Mouse (Mus musculus): ENCODE data around the gene Tmem106b. TPM values are rescaled to one million over a fixed set of nuclear protein-coding genes. Genes with fewer than 3 reads are reported as not detected.

Tmem106b gene
- total RNA-seq, 2 experiments from 2014 or later: 188 to 208 TPM

- DNase-seq (ENCODE audit: low spot score in 2 of 2): no peak
- Histone ChIP-seq H3K4me3 (no peak overlapping the region), H3K27ac (no peak overlapping the region)
- no peak for TF ChIP-seq CTCF (conservative IDR thresholded peaks at IDR 0.05)
Measured at GRCm38 (mm10) chr6:13073876-13074275, 4.3 kb downstream of the Tmem106b start.

- peak; percentile 61 to 62 for DNase-seq (ENCODE audit: low spot score in 2 of 2)
- Histone ChIP-seq H3K27ac (no peak overlapping the region), H3K4me3 (no peak overlapping the region)
- TF ChIP-seq CTCF (conservative IDR thresholded peaks at IDR 0.05): no peak
Measured at GRCm38 (mm10) chr6:13082881-13083280, 13.3 kb downstream of the Tmem106b start.

GRCm38 (mm10) chr6:13096656-13097435, 27.3 kb downstream of the Tmem106b start:
- no peak for TF ChIP-seq CTCF (conservative IDR thresholded peaks at IDR 0.05)
- H3K4me3 ChIP-seq: no peak overlapping the region
- H3K27ac ChIP-seq: no peak overlapping the region
- DNase-seq (ENCODE audit: low spot score in 2 of 2): no peak

- H3K4me3 ChIP-seq: no peak overlapping the region
- TF ChIP-seq CTCF (conservative IDR thresholded peaks at IDR 0.05): no peak
Measured at GRCm38 (mm10) chr6:13100137-13100536, 30.6 kb downstream of the Tmem106b start.

DNA sequence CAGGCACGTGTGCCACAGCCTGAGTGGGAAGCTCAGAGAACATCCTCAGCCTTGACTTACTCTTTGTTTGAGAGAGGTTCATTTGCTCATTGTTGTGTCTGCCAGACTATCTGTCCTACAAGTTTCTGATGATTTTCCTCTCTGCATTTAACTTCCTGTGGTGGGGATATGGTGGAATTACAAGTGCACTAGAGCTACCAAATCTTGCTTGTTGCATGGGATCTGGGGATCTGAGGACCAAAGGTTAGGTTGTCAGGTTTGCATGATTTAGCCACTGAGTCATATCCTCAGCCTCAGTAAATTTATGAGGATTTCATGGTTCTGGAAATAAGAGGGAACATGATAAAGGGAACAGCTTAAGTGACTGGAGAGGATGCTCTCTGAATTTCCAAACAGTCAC, 39.1 kb downstream of the Tmem106b start:
- DNase-seq (ENCODE audit: low spot score in 2 of 2): no peak
- no peak overlapping the region for H3K4me3 ChIP-seq
- peak; percentile 66 for TF ChIP-seq CTCF (conservative IDR thresholded peaks at IDR 0.05)
- no peak overlapping the region for H3K27ac ChIP-seq

More at GRCm38 (mm10) chr6:13100137-13100536, 30.6 kb downstream of the Tmem106b start:
- no peak overlapping the region for H3K27ac ChIP-seq
- DNase-seq (ENCODE audit: low spot score in 2 of 2): no peak

- DNase-seq (ENCODE audit: low spot score in 2 of 2): no peak
- no peak for TF ChIP-seq CTCF (conservative IDR thresholded peaks at IDR 0.05)
- Histone ChIP-seq H3K4me3 (no peak overlapping the region), H3K27ac (no peak overlapping the region)
Measured at GRCm38 (mm10) chr6:13137255-13137654, 67.7 kb downstream of the Tmem106b start.

Other genes with a start within 250 kb of the Tmem106b start
- not detected for gene Vwde, start 155.2 kb downstream of the Tmem106b start, total RNA-seq (2021)